Mouse (Mus musculus): ENCODE measurements around the gene Gcc1. TPM values are rescaled to one million over a fixed set of nuclear protein-coding genes. Genes with fewer than 3 reads are reported as not detected.
A peak's percentile ranks its signal among the peaks of the same experiment; 100 is the strongest.

Gcc1 gene
- polyA plus RNA-seq, 1 experiment from 2014 or later: 13.5 TPM

DNA sequence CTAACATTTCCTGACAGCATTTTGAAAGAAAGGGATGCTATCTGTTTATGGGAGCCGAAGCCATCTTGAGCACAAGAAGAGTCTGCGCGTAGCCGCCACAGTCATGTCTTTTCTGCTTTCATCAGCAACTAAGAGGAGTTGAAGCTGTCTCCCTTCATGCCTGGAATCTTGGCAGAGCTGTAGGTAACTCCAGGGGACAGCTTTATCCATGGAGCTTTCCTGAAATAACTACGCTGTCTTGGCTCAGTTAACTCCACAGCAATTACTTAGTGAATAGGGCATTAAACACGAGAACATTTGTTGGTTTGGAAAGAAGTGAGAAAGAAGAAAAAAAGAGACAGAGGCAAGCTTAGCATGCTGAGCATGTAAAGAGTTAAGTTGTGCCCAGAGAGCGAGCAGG lies 19.7 kb upstream of the Gcc1 start:
- WGBS: 77% methylated on average over 7 of the region's 7 CpGs

DNA sequence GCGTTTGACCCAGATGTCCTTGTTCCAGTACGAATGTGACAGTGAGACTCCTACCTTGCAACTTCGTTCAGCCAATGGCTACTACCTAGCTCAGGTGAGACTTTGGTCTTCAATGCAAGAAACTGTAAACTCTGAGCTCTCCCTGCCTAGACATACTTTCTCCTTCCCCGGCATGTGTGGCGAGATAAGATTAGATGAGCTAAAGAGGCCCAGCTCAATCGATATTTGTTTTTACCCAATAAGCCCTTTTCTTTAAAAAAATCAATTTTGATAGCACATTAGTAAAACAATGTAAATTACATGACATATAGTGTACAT lies 3.3 kb upstream of the Gcc1 start:
- 79% methylated on average over 6 of the region's 6 CpGs for WGBS
- Histone ChIP-seq H3K4me1 (no peaks in the 10 kb centered on the region), H3K27ac (no peak overlapping the region), H3K4me3 (no peak overlapping the region), H3K9me3 (no peaks in the 10 kb centered on the region), H3K9ac (no peak overlapping the region), H3K4me2 (no peak overlapping the region), H3K27me3 (replicated peaks) (no peaks in the 10 kb centered on the region), H3K36me3 (replicated peaks) (no peaks in the 10 kb centered on the region; the same call in 1 of the 2 replicates)
- ATAC-seq (replicated peaks): no peak

More for the DNA sequence above, 19.7 kb upstream of the Gcc1 start:
- H3K4me3 ChIP-seq: no peak overlapping the region
- no peaks in the 10 kb centered on the region for H3K4me1 ChIP-seq
- ATAC-seq (replicated peaks): no peak
- no peaks in the 10 kb centered on the region for H3K36me3 ChIP-seq (replicated peaks)
- H3K4me2 ChIP-seq: no peak overlapping the region
- H3K9me3 ChIP-seq: no peaks in the 10 kb centered on the region
- H3K27me3 ChIP-seq (replicated peaks): peaks cover 25% of the 10 kb centered on the region
- no peak overlapping the region for H3K27ac ChIP-seq
- no peak overlapping the region for H3K9ac ChIP-seq

DNA sequence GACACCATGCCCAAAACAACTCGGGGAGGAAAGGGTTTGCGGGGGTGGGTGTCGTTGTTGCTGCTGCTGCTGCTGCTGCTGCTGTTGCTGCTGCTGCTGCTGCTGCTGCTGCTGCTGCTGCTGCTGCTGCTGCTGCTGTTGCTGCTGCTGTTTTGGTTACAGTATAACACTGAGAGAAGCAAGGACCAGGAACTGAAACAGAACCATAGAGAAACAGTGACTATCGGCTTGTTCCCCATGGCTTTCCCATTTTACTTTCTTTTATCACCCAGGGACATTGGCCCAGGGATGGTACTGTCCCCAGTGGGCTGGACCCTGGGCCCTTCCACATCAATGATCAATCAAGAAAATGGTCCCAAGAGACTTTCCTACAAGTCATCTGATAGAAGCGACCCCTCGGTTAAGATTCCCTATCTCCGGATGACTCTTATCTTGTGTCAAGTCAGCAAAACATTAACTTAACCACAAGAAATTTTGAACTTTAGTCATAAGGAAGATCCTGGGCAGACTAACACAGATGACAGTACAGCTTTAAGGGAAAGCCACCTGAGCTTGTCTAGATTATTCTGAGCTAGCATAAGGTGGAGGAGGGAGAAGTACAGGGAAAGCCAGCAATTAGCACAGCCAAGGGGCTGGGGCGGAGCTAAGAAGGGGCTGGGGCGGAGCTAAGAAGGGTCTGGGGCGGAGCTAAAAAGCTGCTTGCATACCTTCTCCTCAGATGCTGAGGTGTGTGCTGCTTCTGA lies 2.8 kb upstream of the Gcc1 start:
- Histone ChIP-seq H3K27ac (no peak overlapping the region), H3K9me3 (no peaks in the 10 kb centered on the region), H3K4me2 (no peak overlapping the region), H3K36me3 (replicated peaks) (no peaks in the 10 kb centered on the region; the same call in 1 of the 2 replicates), H3K27me3 (replicated peaks) (no peaks in the 10 kb centered on the region), H3K9ac (no peak overlapping the region), H3K4me3 (no peak overlapping the region), H3K4me1 (peaks cover under 1% of the 10 kb centered on the region; the same call in 1 of the 2 replicates)
- ATAC-seq (replicated peaks): no peak
- 77% methylated on average over 10 of the region's 10 CpGs for WGBS

DNA sequence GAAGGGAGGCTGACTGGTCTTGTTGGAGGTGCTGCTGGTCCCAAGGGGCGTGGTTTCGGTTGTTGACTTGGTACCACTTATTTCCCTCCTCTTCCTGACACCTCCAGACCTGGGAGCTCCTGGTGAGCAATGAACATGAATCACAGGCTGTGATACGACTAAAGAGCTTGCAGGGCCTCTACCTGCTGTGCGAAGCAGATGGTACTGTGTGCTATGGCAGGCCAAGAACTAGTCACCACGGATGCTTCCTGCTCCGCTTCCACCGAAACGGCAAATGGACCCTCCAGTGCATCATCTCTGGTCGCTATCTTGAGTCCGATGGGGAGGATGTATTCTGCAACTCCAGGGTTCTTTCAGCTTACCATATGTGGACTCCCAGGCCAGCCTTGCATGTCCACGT lies 1.7 kb upstream of the Gcc1 start:
- H3K4me2 ChIP-seq: no peak overlapping the region
- peaks cover 12% of the 10 kb centered on the region for H3K4me1 ChIP-seq
- H3K27ac ChIP-seq: no peak overlapping the region
- no peak overlapping the region for H3K4me3 ChIP-seq
- ATAC-seq (replicated peaks): no peak
- no peak overlapping the region for H3K9ac ChIP-seq
- no peaks in the 10 kb centered on the region; the same call in 1 of the 2 replicates for H3K36me3 ChIP-seq (replicated peaks)
- 94% methylated on average over 11 of the region's 11 CpGs for WGBS
- H3K9me3 ChIP-seq: no peaks in the 10 kb centered on the region
- no peaks in the 10 kb centered on the region for H3K27me3 ChIP-seq (replicated peaks)

DNA sequence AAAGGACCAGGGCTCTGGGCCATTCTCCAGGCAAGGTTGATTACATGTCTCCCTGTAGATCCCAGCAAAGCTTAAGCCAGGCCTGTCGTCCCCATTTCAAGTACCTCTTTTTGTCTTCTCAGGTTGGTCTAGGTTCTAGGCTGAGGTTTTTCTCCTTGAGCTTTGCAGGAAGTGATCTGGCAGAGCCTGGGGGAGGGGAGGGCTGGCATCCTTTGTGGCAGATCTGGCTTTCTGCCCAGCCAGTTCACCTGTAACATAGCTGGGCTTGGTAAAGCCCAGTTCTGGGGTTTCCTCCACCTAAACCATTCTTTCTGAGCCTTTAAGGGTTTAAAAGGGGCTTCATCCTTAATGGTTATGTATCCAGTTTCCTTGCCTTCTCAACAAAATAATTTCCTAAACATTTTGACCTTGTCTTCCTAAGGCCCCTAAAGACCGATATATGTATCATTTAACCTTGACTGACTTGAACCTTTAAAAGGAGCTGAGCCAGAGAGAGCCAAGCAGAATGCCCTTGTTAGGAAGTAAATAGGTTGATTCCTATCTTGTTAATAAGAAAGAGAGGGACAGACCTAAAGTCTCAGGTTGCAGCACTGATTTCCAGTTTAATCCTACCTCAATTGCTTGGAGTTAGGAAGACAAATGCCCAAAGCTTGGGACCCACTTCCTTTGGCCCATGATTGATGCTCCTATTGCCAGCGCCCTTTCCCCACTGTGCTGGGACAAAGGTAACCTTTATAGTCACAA lies 922 bp downstream of the Gcc1 start, which contains the start of gene Fscn3:
Gene Fscn3, plus strand, starts transcription at position 694 of the 744 bp plus-strand sequence.
- 83% methylated on average over 3 of the region's 3 CpGs for WGBS
- Histone ChIP-seq H3K4me1 (peaks cover 23% of the 10 kb centered on the region), H3K4me3 (no peak within 1 kb of the TSS), H3K9ac (no peak within 1 kb of the TSS), H3K27me3 (replicated peaks) (no peaks in the 10 kb centered on the region), H3K4me2 (no peak within 1 kb of the TSS), H3K9me3 (no peaks in the 10 kb centered on the region), H3K27ac (no peak within 1 kb of the TSS), H3K36me3 (replicated peaks) (no peaks in the 10 kb centered on the region; the same call in 1 of the 2 replicates)
- ATAC-seq (replicated peaks): no peak

DNA sequence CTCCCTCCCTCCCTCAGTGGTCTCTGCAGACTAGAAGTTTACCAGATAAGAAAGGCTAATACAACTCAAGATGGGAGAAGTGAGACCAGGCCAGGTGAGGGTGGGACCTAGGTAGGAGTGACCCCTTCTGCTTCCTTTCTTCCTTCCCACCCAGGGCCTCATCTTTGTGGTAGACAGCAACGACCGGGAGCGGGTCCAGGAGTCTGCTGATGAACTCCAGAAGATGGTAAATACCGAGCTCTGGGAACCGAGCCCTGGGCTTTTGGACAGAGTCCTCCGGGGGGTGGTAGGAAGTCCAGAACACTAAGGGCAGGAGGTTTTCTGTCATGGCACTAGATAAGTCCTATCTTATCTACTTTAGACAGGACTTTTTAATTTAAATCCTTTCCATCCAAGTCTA lies 3.2 kb downstream of the Gcc1 start:
- H3K9me3 ChIP-seq: no peaks in the 10 kb centered on the region
- peak overlapping the region; percentile 71 for H3K4me2 ChIP-seq
- H3K4me3 ChIP-seq: peak overlapping the region; percentile 97; the same call in 1 of the 2 replicates

DNA sequence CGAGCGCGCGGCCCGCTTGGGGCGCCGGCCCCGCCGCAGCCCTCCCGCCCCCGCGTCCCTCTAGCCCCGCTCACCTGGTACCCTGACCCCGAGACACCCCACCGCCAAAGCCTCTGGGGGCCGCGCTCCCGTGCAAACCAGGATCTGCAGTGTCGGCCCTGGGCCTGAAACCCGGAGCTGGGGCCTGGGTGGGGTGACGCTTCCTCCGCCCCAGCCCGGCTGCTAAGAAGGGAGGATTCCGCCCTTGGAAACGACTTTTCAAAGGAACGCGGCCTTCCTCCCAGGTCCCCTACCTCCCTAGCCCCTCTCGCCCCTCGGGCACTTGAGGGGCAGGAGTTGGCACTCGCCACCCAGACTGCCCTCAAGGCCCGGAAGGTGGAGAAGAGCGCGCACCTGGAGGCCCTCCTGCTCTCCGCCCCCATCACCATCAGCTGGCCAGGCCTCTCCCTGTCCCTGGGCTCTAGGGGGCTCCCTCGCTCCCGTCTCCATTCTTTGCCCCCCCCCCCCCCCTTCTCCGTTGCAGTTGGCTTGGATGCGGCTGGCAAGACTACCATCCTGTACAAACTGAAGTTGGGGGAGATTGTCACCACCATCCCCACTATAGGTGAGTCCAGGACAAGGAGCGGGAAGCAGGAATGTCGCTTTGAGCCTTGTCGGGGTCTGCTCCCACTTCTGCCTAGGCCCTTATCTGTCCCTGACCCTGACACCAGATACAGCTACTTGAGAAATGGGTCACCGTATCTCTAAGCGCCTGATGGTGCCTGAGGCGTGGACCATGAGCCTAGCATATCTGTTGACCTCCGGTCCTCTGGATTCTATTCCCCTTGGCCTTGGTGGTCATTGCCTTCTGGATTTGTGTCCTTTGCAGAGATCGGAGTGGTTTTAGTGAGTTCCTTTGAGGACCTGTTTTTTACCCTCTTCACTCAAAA lies 4.2 kb downstream of the Gcc1 start:
- Histone ChIP-seq H3K4me3 (peak overlapping the region; percentile 97), H3K27ac (peak overlapping the region; percentile 83), H3K4me2 (peak overlapping the region; percentile 71), H3K9ac (peak overlapping the region; percentile 99), H3K4me1 (peaks cover 48% of the 10 kb centered on the region), H3K9me3 (no peaks in the 10 kb centered on the region), H3K27me3 (replicated peaks) (no peaks in the 10 kb centered on the region), H3K36me3 (replicated peaks) (no peaks in the 10 kb centered on the region; the same call in 1 of the 2 replicates)
- WGBS: 10% methylated on average over 46 of the region's 46 CpGs
- ATAC-seq (replicated peaks): peak; percentile 53

More for the DNA sequence above, 3.2 kb downstream of the Gcc1 start:
- WGBS: 95% methylated on average over 6 of the region's 6 CpGs
- no peak for ATAC-seq (replicated peaks)
- no peak overlapping the region for H3K9ac ChIP-seq
- H3K27ac ChIP-seq: no peak overlapping the region
- H3K4me1 ChIP-seq: peaks cover 40% of the 10 kb centered on the region
- H3K27me3 ChIP-seq (replicated peaks): no peaks in the 10 kb centered on the region
- no peaks in the 10 kb centered on the region; the same call in 1 of the 2 replicates for H3K36me3 ChIP-seq (replicated peaks)

DNA sequence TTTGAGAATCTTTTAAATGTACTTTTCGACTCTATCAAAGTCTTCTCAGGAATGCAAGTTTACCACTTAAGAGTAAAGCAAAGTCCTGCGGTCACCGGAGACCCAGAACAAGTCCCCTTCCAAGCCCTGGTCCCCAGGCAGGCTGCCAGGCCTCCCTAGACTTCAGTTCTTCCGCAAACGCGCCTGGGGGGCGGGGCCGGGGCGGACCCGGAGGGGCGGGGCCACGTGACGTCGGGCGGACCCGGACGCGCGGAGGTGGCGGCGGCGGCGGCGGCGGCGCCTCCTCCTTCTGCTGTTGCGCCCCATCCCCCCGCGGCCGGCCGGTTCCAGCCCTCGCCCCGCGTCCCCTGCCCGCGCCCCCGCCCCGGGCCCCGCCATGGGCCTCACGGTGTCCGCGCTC lies 4.9 kb downstream of the Gcc1 start, which contains the start of gene Arf5:
Gene Arf5, plus strand, starts transcription at position 248 of the 400 bp plus-strand sequence.
- Histone ChIP-seq H3K27me3 (replicated peaks) (no peaks in the 10 kb centered on the region), H3K4me1 (peaks cover 48% of the 10 kb centered on the region), H3K36me3 (replicated peaks) (peaks cover 4% of the 10 kb centered on the region; the same call in 1 of the 2 replicates), H3K9ac (peak within 1 kb of the TSS; percentile 99), H3K27ac (peak within 1 kb of the TSS; percentile 83), H3K9me3 (no peaks in the 10 kb centered on the region), H3K4me3 (peak within 1 kb of the TSS; percentile 97), H3K4me2 (peak within 1 kb of the TSS; percentile 91)
- peak; percentile 78 for ATAC-seq (replicated peaks)
- WGBS: under 1% methylated on average over 39 of the region's 42 CpGs

DNA sequence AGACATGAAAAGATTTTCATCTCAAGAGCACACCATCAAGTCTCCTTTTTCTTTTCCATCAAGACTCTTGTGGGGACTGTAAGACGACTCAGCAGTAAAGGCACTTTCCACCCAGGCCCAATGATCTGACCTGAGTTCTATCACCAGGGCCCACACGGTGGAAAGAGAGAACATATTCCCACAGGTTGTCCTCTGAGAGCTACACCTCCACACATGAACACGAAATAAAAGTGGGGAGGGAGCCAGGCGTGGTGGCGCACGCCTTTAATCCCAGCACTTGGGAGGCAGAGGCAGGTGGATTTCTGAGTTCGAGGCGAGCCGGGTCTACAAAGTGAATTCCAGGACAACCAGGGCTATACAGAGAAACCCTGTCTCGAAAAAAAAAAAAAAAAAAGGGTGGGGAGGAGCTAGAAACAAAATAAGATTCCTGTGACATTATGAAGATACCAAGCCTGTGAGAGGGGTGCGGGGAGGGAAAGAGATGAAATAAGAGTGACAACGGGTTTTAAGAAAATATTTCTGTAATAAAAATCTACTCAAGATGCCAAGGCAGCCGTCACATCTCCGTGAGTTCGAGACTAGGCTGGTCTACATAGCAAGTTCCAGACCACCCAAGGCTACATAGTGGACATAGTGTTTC lies 5.4 kb downstream of the Gcc1 start:
- Histone ChIP-seq H3K4me2 (peak overlapping the region; percentile 91), H3K4me1 (peaks cover 50% of the 10 kb centered on the region), H3K4me3 (peak overlapping the region; percentile 97), H3K9me3 (no peaks in the 10 kb centered on the region), H3K27ac (peak overlapping the region; percentile 83; the same call in 1 of the 2 replicates), H3K9ac (no peak overlapping the region), H3K36me3 (replicated peaks) (peaks cover 9% of the 10 kb centered on the region), H3K27me3 (replicated peaks) (no peaks in the 10 kb centered on the region)
- ATAC-seq (replicated peaks): peak; percentile 0; the same call in 1 of the 2 replicates
- 76% methylated on average over 15 of the region's 15 CpGs for WGBS

DNA sequence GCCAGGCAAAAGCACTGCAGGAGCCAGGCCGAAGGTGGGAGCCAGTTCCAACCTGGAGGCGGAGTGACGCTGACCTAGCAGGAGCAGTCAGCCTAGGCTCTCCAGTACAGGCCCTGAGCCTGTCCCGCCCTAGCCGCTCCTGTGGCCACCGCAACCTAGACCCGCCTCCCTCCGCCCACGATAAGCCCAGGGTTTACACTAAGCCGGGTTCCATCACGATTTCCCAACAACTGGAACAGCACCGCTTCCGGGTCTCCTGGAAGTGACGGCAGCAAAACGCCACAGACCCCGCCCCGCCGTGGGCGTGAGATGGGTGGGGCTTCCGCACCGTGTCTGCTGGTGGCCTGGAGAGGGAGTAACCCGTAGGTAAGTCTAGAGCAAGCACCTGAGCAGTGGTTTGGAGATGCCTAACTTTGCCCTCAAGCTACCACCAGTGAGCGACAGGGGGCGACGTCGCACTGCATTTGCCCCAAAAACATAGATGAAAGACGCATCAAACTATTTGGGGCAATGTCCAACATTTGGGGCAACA lies 6.7 kb downstream of the Gcc1 start:
- Histone ChIP-seq H3K27me3 (replicated peaks) (no peaks in the 10 kb centered on the region), H3K9me3 (no peaks in the 10 kb centered on the region), H3K9ac (peak overlapping the region; percentile 65), H3K4me2 (peak overlapping the region; percentile 91), H3K4me3 (peak overlapping the region; percentile 67), H3K4me1 (peaks cover 50% of the 10 kb centered on the region), H3K36me3 (replicated peaks) (peaks cover 21% of the 10 kb centered on the region), H3K27ac (peak overlapping the region; percentile 31; the same call in 1 of the 2 replicates)
- ATAC-seq (replicated peaks): peak; percentile 88
- 0% methylated on average over 27 of the region's 27 CpGs for WGBS

DNA sequence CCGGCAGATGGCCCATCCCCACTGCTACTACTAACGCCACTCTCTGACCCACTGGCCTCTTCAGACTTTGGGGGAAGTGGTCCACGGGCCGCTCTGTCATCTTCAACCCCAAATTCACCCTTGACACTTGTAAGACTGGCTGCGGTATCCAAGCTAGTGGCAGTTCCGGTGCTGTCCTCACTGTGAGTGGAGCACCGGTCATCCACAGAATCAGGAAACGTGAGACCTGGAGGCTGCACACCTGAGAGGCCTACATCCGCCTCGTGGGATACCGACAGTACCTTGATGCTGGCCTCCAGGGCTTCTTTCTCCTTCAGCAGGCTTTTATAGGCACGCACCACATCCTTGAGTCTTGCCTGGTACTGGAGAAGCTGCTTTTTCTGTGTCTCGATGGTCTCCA lies 7.3 kb downstream of the Gcc1 start:
- peaks cover 48% of the 10 kb centered on the region for H3K4me1 ChIP-seq
- H3K27ac ChIP-seq: no peak overlapping the region
- H3K9me3 ChIP-seq: no peaks in the 10 kb centered on the region
- no peak for ATAC-seq (replicated peaks)
- peaks cover 25% of the 10 kb centered on the region for H3K36me3 ChIP-seq (replicated peaks)
- 30% methylated on average over 13 of the region's 13 CpGs for WGBS
- peak overlapping the region; percentile 65 for H3K9ac ChIP-seq
- no peaks in the 10 kb centered on the region for H3K27me3 ChIP-seq (replicated peaks)
- peak overlapping the region; percentile 67 for H3K4me3 ChIP-seq
- peak overlapping the region; percentile 91 for H3K4me2 ChIP-seq

All from midbrain, embryonic 15.5 days (tissue).